Mouse (Mus musculus): ENCODE measurements around the gene Tmem120b. TPM values are rescaled to one million over a fixed set of nuclear protein-coding genes. Genes with fewer than 3 reads are reported as not detected.

Tmem120b gene
- polyA plus RNA-seq, 1 experiment from 2014 or later = 20.7 TPM

DNA sequence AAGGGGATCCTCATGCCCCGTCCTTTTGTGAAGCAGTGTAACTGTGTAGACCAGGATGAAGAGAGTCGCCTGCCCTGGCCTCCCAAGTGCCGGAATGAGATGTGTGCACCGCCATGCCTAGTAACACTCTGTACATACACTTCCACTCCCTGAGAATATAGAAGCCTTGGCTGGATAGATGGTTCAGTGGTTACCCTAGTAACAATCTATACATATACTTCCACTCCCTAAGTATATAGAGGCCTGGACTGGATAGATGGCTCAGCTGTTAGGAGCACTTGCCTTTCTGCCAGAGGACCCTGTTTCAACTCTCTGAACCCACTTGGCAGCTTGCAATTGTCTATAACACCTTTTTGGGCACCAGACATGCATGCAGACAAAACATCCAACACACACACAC is 33.1 kb upstream of the Tmem120b start:
- Histone ChIP-seq H3K9me3 (no peaks in the 10 kb centered on the region), H3K4me1 (replicated peaks) (peaks cover 6% of the 10 kb centered on the region), H3K36me3 (peaks cover 10% of the 10 kb centered on the region; the same call in 1 of the 2 replicates), H3K27me3 (no peaks in the 10 kb centered on the region), H3K4me2 (no peak overlapping the region), H3K27ac (replicated peaks) (no peak overlapping the region), H3K4me3 (no peak overlapping the region), H3K9ac (no peak overlapping the region)
- 88% methylated on average over 4 of the region's 4 CpGs for WGBS
- ATAC-seq (ENCODE audit: low FRiP score, low read depth) = no peak

DNA sequence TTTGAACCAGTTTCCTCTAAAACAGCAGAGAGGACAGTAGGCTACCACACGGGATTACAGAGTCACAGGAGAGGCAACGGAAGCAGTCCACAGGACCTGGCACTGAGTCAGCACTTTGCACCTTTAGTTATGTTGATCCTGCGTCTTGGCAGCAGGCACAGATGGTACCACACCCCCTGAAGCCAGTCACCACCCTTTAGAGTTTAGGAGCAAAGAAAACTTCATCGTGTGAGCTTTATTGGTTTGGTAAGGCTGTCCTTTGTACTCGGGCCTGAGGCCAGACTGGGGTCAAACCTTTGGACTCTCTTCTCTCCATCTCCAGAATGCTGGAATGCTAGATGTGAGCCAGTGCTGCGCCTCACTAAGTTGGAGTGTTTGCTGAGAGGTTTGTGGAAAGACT is 32.7 kb upstream of the Tmem120b start:
- H3K4me2 ChIP-seq = no peak overlapping the region
- no peaks in the 10 kb centered on the region for H3K9me3 ChIP-seq
- H3K4me1 ChIP-seq (replicated peaks) = peaks cover 6% of the 10 kb centered on the region
- H3K27ac ChIP-seq (replicated peaks) = no peak overlapping the region
- H3K4me3 ChIP-seq = no peak overlapping the region
- H3K27me3 ChIP-seq = no peaks in the 10 kb centered on the region
- H3K36me3 ChIP-seq = peaks cover 6% of the 10 kb centered on the region; the same call in 1 of the 2 replicates
- 29% methylated on average over 6 of the region's 6 CpGs for WGBS
- no peak for ATAC-seq (ENCODE audit: low FRiP score, low read depth)
- no peak overlapping the region for H3K9ac ChIP-seq

DNA sequence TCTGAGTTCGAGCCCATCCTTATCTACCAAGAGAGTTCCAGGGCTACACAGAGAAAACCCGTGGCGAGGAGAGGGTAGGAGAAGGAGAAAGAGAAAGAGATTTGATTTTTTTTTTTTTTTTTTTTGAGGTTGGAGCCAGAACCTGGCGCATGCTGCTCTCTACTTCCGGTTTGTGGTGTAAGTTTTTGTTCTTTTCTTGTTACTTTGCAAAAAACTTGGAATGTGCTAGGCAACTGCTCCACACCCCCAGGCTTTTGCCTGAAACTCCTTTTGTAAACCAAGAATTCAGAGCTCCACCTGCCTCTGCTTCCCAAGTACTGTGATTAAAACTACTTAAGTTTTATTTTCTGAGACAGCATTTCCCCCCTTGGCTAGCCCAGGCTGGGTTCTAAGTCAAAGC is 30.1 kb upstream of the Tmem120b start:
- no peaks in the 10 kb centered on the region for H3K36me3 ChIP-seq
- H3K4me3 ChIP-seq = no peak overlapping the region
- H3K27me3 ChIP-seq = no peaks in the 10 kb centered on the region
- no peak overlapping the region for H3K27ac ChIP-seq (replicated peaks)
- H3K9ac ChIP-seq = no peak overlapping the region
- no peak overlapping the region for H3K4me2 ChIP-seq
- 89% methylated on average over 5 of the region's 5 CpGs for WGBS
- ATAC-seq (ENCODE audit: low FRiP score, low read depth) = no peak
- H3K9me3 ChIP-seq = no peaks in the 10 kb centered on the region
- H3K4me1 ChIP-seq (replicated peaks) = peaks cover 6% of the 10 kb centered on the region

- Histone ChIP-seq H3K27me3 (no peaks in the 10 kb centered on the region), H3K4me2 (peak overlapping the region; percentile 55), H3K4me1 (replicated peaks) (peaks cover 6% of the 10 kb centered on the region), H3K9me3 (no peaks in the 10 kb centered on the region), H3K36me3 (no peaks in the 10 kb centered on the region), H3K4me3 (peak overlapping the region; percentile 23), H3K27ac (replicated peaks) (no peak overlapping the region), H3K9ac (no peak overlapping the region)
- ATAC-seq (ENCODE audit: low FRiP score, low read depth) = no peak
- WGBS = 3% methylated on average over 25 of the region's 25 CpGs
These were observed 29.0 kb upstream of the Tmem120b start for GRCm38 (mm10) chr5:123039120-123039752.

GRCm38 (mm10) chr5:123040796-123041195 is 27.4 kb upstream of the Tmem120b start:
- H3K36me3 ChIP-seq = no peaks in the 10 kb centered on the region
- no peak overlapping the region for H3K27ac ChIP-seq (replicated peaks)
- no peaks in the 10 kb centered on the region for H3K9me3 ChIP-seq
- no peak for ATAC-seq (ENCODE audit: low FRiP score, low read depth)
- H3K4me1 ChIP-seq (replicated peaks) = peaks cover 6% of the 10 kb centered on the region
- no peak overlapping the region for H3K9ac ChIP-seq
- H3K27me3 ChIP-seq = no peaks in the 10 kb centered on the region
- 47% methylated on average over 7 of the region's 7 CpGs for WGBS
- H3K4me2 ChIP-seq = no peak overlapping the region
- no peak overlapping the region for H3K4me3 ChIP-seq

GRCm38 (mm10) chr5:123043856-123044255 is 24.4 kb upstream of the Tmem120b start:
- Histone ChIP-seq H3K36me3 (no peaks in the 10 kb centered on the region), H3K27me3 (no peaks in the 10 kb centered on the region), H3K4me3 (no peak overlapping the region), H3K4me2 (no peak overlapping the region), H3K9ac (no peak overlapping the region), H3K27ac (replicated peaks) (no peak overlapping the region), H3K4me1 (replicated peaks) (peaks cover 6% of the 10 kb centered on the region), H3K9me3 (no peaks in the 10 kb centered on the region)
- no peak for ATAC-seq (ENCODE audit: low FRiP score, low read depth)
- WGBS = 22% methylated on average over 7 of the region's 7 CpGs

GRCm38 (mm10) chr5:123045561-123046295 is 22.5 kb upstream of the Tmem120b start:
- no peaks in the 10 kb centered on the region for H3K36me3 ChIP-seq
- H3K9me3 ChIP-seq = no peaks in the 10 kb centered on the region
- no peak overlapping the region for H3K27ac ChIP-seq (replicated peaks)
- no peaks in the 10 kb centered on the region for H3K27me3 ChIP-seq
- no peak overlapping the region for H3K4me2 ChIP-seq
- ATAC-seq (ENCODE audit: low FRiP score, low read depth) = no peak
- WGBS = 40% methylated on average over 9 of the region's 9 CpGs
- peaks cover 6% of the 10 kb centered on the region for H3K4me1 ChIP-seq (replicated peaks)
- H3K4me3 ChIP-seq = no peak overlapping the region
- H3K9ac ChIP-seq = no peak overlapping the region

GRCm38 (mm10) chr5:123046916-123047315 is 21.3 kb upstream of the Tmem120b start, which contains the start of gene Morn3:
Morn3 (minus strand) TSS chr5:123047016.
- Histone ChIP-seq H3K27ac (replicated peaks) (no peak within 1 kb of the TSS), H3K9me3 (no peaks in the 10 kb centered on the region), H3K27me3 (no peaks in the 10 kb centered on the region), H3K36me3 (no peaks in the 10 kb centered on the region), H3K9ac (no peak within 1 kb of the TSS), H3K4me2 (no peak within 1 kb of the TSS), H3K4me3 (no peak within 1 kb of the TSS), H3K4me1 (replicated peaks) (peaks cover 6% of the 10 kb centered on the region)
- WGBS = 83% methylated on average over 3 of the region's 3 CpGs
- no peak for ATAC-seq (ENCODE audit: low FRiP score, low read depth)

- WGBS = 6% methylated on average over 12 of the region's 12 CpGs
- H3K27me3 ChIP-seq = no peaks in the 10 kb centered on the region
- no peaks in the 10 kb centered on the region for H3K36me3 ChIP-seq
- no peak overlapping the region for H3K9ac ChIP-seq
- H3K4me1 ChIP-seq (replicated peaks) = peaks cover 6% of the 10 kb centered on the region
- no peak overlapping the region for H3K27ac ChIP-seq (replicated peaks)
- ATAC-seq (ENCODE audit: low FRiP score, low read depth) = peak; percentile 42; the same call in 1 of the 2 replicates
- no peaks in the 10 kb centered on the region for H3K9me3 ChIP-seq
- no peak overlapping the region for H3K4me3 ChIP-seq
- peak overlapping the region; percentile 44 for H3K4me2 ChIP-seq
These were observed 18.9 kb upstream of the Tmem120b start for GRCm38 (mm10) chr5:123049271-123049670.

DNA sequence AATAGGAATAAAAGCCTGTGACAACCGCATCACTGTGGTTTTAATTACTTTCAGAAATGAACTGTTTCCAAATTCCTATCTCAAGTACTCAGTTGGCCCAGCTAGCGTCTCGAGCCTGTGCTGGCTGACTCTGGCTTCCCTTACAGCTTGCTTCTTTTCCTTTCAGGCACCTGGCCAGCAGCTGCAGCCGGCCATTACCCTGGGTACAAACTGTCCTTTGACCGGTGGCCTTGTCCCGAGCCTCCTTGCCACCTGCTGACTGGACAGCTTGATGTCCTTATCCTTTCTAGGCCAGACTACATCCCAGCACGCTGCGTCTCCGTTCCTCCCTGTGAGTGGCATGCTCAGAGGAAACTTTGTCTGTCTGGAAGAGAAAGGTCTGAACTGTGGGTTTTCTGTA is 17.3 kb upstream of the Tmem120b start:
- H3K36me3 ChIP-seq = no peaks in the 10 kb centered on the region
- H3K9ac ChIP-seq = no peak overlapping the region
- no peak overlapping the region for H3K27ac ChIP-seq (replicated peaks)
- no peak for ATAC-seq (ENCODE audit: low FRiP score, low read depth)
- no peak overlapping the region for H3K4me2 ChIP-seq
- H3K4me1 ChIP-seq (replicated peaks) = peaks cover 6% of the 10 kb centered on the region
- no peak overlapping the region for H3K4me3 ChIP-seq
- H3K9me3 ChIP-seq = no peaks in the 10 kb centered on the region
- H3K27me3 ChIP-seq = no peaks in the 10 kb centered on the region
- WGBS = 76% methylated on average over 9 of the region's 9 CpGs

DNA sequence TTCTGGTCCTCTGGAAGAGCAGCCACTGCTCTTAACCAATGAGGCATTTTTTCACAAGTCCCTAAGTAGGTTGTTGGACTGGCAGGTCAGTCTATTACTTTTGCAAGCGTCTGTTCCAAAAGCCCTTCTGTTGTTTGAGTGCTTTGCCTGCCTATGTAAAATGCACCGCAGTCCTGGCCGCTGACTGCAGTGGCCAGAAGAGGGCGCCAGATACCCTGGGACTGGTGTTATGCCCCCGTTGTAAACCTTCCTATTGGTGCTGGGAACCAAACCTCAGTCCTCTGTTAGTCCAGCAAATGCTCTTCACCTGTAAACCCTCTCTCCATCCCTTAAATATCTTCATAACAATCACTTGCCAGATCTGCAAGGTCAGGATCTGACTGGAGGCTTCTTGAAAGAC is 16.5 kb upstream of the Tmem120b start:
- H3K9me3 ChIP-seq = no peaks in the 10 kb centered on the region
- WGBS = 79% methylated on average over 5 of the region's 5 CpGs
- H3K27ac ChIP-seq (replicated peaks) = no peak overlapping the region
- H3K27me3 ChIP-seq = no peaks in the 10 kb centered on the region
- H3K9ac ChIP-seq = no peak overlapping the region
- H3K4me1 ChIP-seq (replicated peaks) = peaks cover 6% of the 10 kb centered on the region
- H3K4me3 ChIP-seq = no peak overlapping the region
- no peak for ATAC-seq (ENCODE audit: low FRiP score, low read depth)
- H3K36me3 ChIP-seq = no peaks in the 10 kb centered on the region
- no peak overlapping the region for H3K4me2 ChIP-seq

- Histone ChIP-seq H3K9me3 (no peaks in the 10 kb centered on the region), H3K36me3 (no peaks in the 10 kb centered on the region), H3K27me3 (no peaks in the 10 kb centered on the region), H3K4me1 (replicated peaks) (no peaks in the 10 kb centered on the region), H3K27ac (replicated peaks) (peak overlapping the region; percentile 67), H3K4me2 (peak overlapping the region; percentile 51), H3K4me3 (peak overlapping the region; percentile 39), H3K9ac (peak overlapping the region; percentile 38)
- WGBS = 8% methylated on average over 48 of the region's 48 CpGs
- peak; percentile 98 for ATAC-seq (ENCODE audit: low FRiP score, low read depth)
These were observed 10.6 kb upstream of the Tmem120b start for GRCm38 (mm10) chr5:123057366-123058250.
